Mouse (Mus musculus): Measurements from ENCODE around the gene Adora1.

DNA sequence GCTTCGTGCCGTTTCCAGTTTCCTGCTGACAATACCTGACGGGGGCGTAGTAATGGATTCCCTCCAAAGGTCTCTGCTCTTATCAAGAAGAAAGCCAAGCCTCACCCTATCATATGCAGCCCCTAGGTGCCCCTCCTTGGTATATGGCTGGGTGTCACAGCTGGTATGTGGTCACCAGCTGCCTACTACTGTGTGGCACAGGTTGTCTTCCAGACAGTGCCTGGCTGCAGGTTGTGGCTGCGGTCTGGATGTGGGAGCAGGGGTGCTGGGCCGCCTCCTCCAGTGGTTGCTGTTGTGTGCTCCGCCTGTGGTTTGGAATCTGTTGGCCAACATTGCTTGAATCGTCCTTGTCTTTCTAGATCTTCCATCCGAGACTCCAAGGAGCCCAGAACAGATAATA is 84.5 kb downstream of the Adora1 start:
- TF ChIP-seq CTCF (IDR thresholded peaks at IDR 0.05; ENCODE audit: insufficient read depth, low read length) (no peak), POLR2A (IDR thresholded peaks at IDR 0.05; ENCODE audit: borderline replicate concordance, extremely low read depth, low read depth, low read length) (no peak)
